Mouse (Mus musculus): ENCODE data around the gene Trim8. TPM values are rescaled to one million over a fixed set of nuclear protein-coding genes. Genes with fewer than 3 reads are reported as not detected.

Trim8 gene
- polyA plus RNA-seq, 1 experiment from 2014 or later: 30.0 TPM

- Histone ChIP-seq H3K4me1 (replicated peaks) (peaks cover 97% of the 10 kb centered on the region), H3K27ac (peak overlapping the region; percentile 64), H3K9me3 (no peaks in the 10 kb centered on the region), H3K4me3 (no peak overlapping the region), H3K36me3 (peaks cover 76% of the 10 kb centered on the region), H3K27me3 (ENCODE audit: insufficient read depth, poor library complexity, severe bottlenecking) (no peaks in the 10 kb centered on the region)
- WGBS: 38% methylated on average over 17 of the region's 17 CpGs
- DNase-seq (ENCODE audit: low spot score): no peak
These were observed 18.5 kb upstream of the Trim8 start for GRCm38 (mm10) chr19:46482896-46483516.

GRCm38 (mm10) chr19:46483701-46484328 is 17.7 kb upstream of the Trim8 start:
- H3K27ac ChIP-seq: peak overlapping the region; percentile 46
- WGBS: 84% methylated on average over 15 of the region's 15 CpGs
- DNase-seq (ENCODE audit: low spot score): no peak

GRCm38 (mm10) chr19:46484518-46484917 is 17.0 kb upstream of the Trim8 start:
- peaks cover 63% of the 10 kb centered on the region for H3K36me3 ChIP-seq
- H3K27me3 ChIP-seq (ENCODE audit: insufficient read depth, poor library complexity, severe bottlenecking): no peaks in the 10 kb centered on the region
- 83% methylated on average over 5 of the region's 5 CpGs for WGBS
- H3K9me3 ChIP-seq: no peaks in the 10 kb centered on the region
- DNase-seq (ENCODE audit: low spot score): no peak
- H3K27ac ChIP-seq: peak overlapping the region; percentile 46
- peaks cover 81% of the 10 kb centered on the region for H3K4me1 ChIP-seq (replicated peaks)
- H3K4me3 ChIP-seq: no peak overlapping the region

More at GRCm38 (mm10) chr19:46483701-46484328, 17.7 kb upstream of the Trim8 start:
- Histone ChIP-seq H3K9me3 (no peaks in the 10 kb centered on the region), H3K27me3 (ENCODE audit: insufficient read depth, poor library complexity, severe bottlenecking) (no peaks in the 10 kb centered on the region), H3K4me1 (replicated peaks) (peaks cover 88% of the 10 kb centered on the region), H3K4me3 (no peak overlapping the region), H3K36me3 (peaks cover 70% of the 10 kb centered on the region)

GRCm38 (mm10) chr19:46485847-46486246 is 15.7 kb upstream of the Trim8 start:
- H3K27ac ChIP-seq: peak overlapping the region; percentile 46
- peaks cover 50% of the 10 kb centered on the region for H3K36me3 ChIP-seq
- WGBS: 77% methylated on average over 9 of the region's 9 CpGs
- H3K4me3 ChIP-seq: no peak overlapping the region
- no peak for DNase-seq (ENCODE audit: low spot score)
- H3K4me1 ChIP-seq (replicated peaks): peaks cover 79% of the 10 kb centered on the region
- no peaks in the 10 kb centered on the region for H3K27me3 ChIP-seq (ENCODE audit: insufficient read depth, poor library complexity, severe bottlenecking)
- H3K9me3 ChIP-seq: no peaks in the 10 kb centered on the region

- 60% methylated on average over 2 of the region's 2 CpGs for WGBS
- H3K36me3 ChIP-seq: peaks cover 48% of the 10 kb centered on the region
- H3K9me3 ChIP-seq: no peaks in the 10 kb centered on the region
- H3K4me3 ChIP-seq: no peak overlapping the region
- H3K27me3 ChIP-seq (ENCODE audit: insufficient read depth, poor library complexity, severe bottlenecking): no peaks in the 10 kb centered on the region
- H3K4me1 ChIP-seq (replicated peaks): peaks cover 71% of the 10 kb centered on the region
- no peak for DNase-seq (ENCODE audit: low spot score)
- H3K27ac ChIP-seq: peak overlapping the region; percentile 31; the same call in 1 of the 2 replicates
These were observed 14.8 kb upstream of the Trim8 start for GRCm38 (mm10) chr19:46486709-46487108.

GRCm38 (mm10) chr19:46489448-46489847 is 12.1 kb upstream of the Trim8 start:
- peaks cover 43% of the 10 kb centered on the region for H3K4me1 ChIP-seq (replicated peaks)
- no peak overlapping the region for H3K4me3 ChIP-seq
- WGBS: 97% methylated on average over 1 of the region's 1 CpGs
- no peak overlapping the region for H3K27ac ChIP-seq
- no peak for DNase-seq (ENCODE audit: low spot score)
- H3K36me3 ChIP-seq: peaks cover 38% of the 10 kb centered on the region
- H3K27me3 ChIP-seq (ENCODE audit: insufficient read depth, poor library complexity, severe bottlenecking): no peaks in the 10 kb centered on the region
- no peaks in the 10 kb centered on the region for H3K9me3 ChIP-seq

- Histone ChIP-seq H3K9me3 (no peaks in the 10 kb centered on the region), H3K4me3 (no peak overlapping the region), H3K36me3 (peaks cover 26% of the 10 kb centered on the region), H3K4me1 (replicated peaks) (peaks cover 31% of the 10 kb centered on the region), H3K27ac (peak overlapping the region; percentile 46; the same call in 1 of the 2 replicates), H3K27me3 (ENCODE audit: insufficient read depth, poor library complexity, severe bottlenecking) (no peaks in the 10 kb centered on the region)
- 5% methylated on average over 2 of the region's 2 CpGs for WGBS
- no peak for DNase-seq (ENCODE audit: low spot score)
These were observed 10.9 kb upstream of the Trim8 start for GRCm38 (mm10) chr19:46490634-46491033.

GRCm38 (mm10) chr19:46495136-46495535 is 6.4 kb upstream of the Trim8 start:
- WGBS: 87% methylated on average over 8 of the region's 8 CpGs
- Histone ChIP-seq H3K36me3 (no peaks in the 10 kb centered on the region), H3K4me1 (replicated peaks) (peaks cover 15% of the 10 kb centered on the region), H3K27ac (no peak overlapping the region), H3K4me3 (no peak overlapping the region), H3K27me3 (ENCODE audit: insufficient read depth, poor library complexity, severe bottlenecking) (no peaks in the 10 kb centered on the region), H3K9me3 (no peaks in the 10 kb centered on the region)
- no peak for DNase-seq (ENCODE audit: low spot score)

GRCm38 (mm10) chr19:46497230-46497629 is 4.3 kb upstream of the Trim8 start:
- Histone ChIP-seq H3K27me3 (ENCODE audit: insufficient read depth, poor library complexity, severe bottlenecking) (no peaks in the 10 kb centered on the region), H3K9me3 (no peaks in the 10 kb centered on the region), H3K36me3 (no peaks in the 10 kb centered on the region), H3K27ac (no peak overlapping the region), H3K4me1 (replicated peaks) (peaks cover 14% of the 10 kb centered on the region), H3K4me3 (no peak overlapping the region)
- WGBS: 79% methylated on average over 2 of the region's 2 CpGs
- no peak for DNase-seq (ENCODE audit: low spot score)

- H3K27me3 ChIP-seq (ENCODE audit: insufficient read depth, poor library complexity, severe bottlenecking): no peaks in the 10 kb centered on the region
- peaks cover 30% of the 10 kb centered on the region for H3K4me1 ChIP-seq (replicated peaks)
- H3K9me3 ChIP-seq: no peaks in the 10 kb centered on the region
- 6% methylated on average over 3 of the region's 3 CpGs for WGBS
- H3K27ac ChIP-seq: peak overlapping the region; percentile 98
- H3K36me3 ChIP-seq: peaks cover 9% of the 10 kb centered on the region; the same call in 1 of the 2 replicates
- no peak for DNase-seq (ENCODE audit: low spot score)
- peak overlapping the region; percentile 99 for H3K4me3 ChIP-seq
These were observed 2.0 kb upstream of the Trim8 start for GRCm38 (mm10) chr19:46499539-46499835.

- under 1% methylated on average over 52 of the region's 52 CpGs for WGBS
- Histone ChIP-seq H3K27me3 (ENCODE audit: insufficient read depth, poor library complexity, severe bottlenecking) (no peaks in the 10 kb centered on the region), H3K27ac (peak overlapping the region; percentile 98), H3K36me3 (peaks cover 15% of the 10 kb centered on the region; the same call in 1 of the 2 replicates), H3K4me3 (peak overlapping the region; percentile 99), H3K4me1 (replicated peaks) (peaks cover 35% of the 10 kb centered on the region), H3K9me3 (no peaks in the 10 kb centered on the region)
- DNase-seq (ENCODE audit: low spot score): peak; percentile 99
These were observed 1.5 kb upstream of the Trim8 start for GRCm38 (mm10) chr19:46499836-46500580.

GRCm38 (mm10) chr19:46500581-46501341 is 741 bp upstream of the Trim8 start:
- no peak for DNase-seq (ENCODE audit: low spot score)
- WGBS: under 1% methylated on average over 44 of the region's 50 CpGs
- H3K4me3 ChIP-seq: peak overlapping the region; percentile 99
- peak overlapping the region; percentile 98 for H3K27ac ChIP-seq
- no peaks in the 10 kb centered on the region for H3K27me3 ChIP-seq (ENCODE audit: insufficient read depth, poor library complexity, severe bottlenecking)
- no peaks in the 10 kb centered on the region for H3K9me3 ChIP-seq
- H3K4me1 ChIP-seq (replicated peaks): peaks cover 42% of the 10 kb centered on the region
- H3K36me3 ChIP-seq: peaks cover 22% of the 10 kb centered on the region

Measured in hindbrain, embryonic 10.5 days (tissue).